Mouse (Mus musculus) ES-Bruce4 (cell line): ENCODE data around the gene Eng. TPM values are rescaled to one million over a fixed set of nuclear protein-coding genes. Genes with fewer than 3 reads are reported as not detected.
A peak's percentile ranks its signal among the peaks of the same experiment; 100 is the strongest.

Source experiments
- H3K27ac ChIP-seq: 2 replicates; pipeline ENCODE4 v1.5.1; 2012; ENCODE audit warnings: low read length, inconsistent platforms; ENCODE audit not compliant: insufficient read depth
- H3K27me3 ChIP-seq: 2 replicates; pipeline ENCODE4 v1.6.1; 2012; ENCODE audit warnings: mild to moderate bottlenecking, low read length, inconsistent platforms; ENCODE audit not compliant: control insufficient read depth, poor library complexity, insufficient read depth, severe bottlenecking
- H3K36me3 ChIP-seq: 2 replicates; pipeline ENCODE4 v1.6.1; 2012; ENCODE audit warnings: inconsistent platforms, mild to moderate bottlenecking, low read length, moderate library complexity; ENCODE audit not compliant: control insufficient read depth, poor library complexity, insufficient read depth, severe bottlenecking
- H3K4me1 ChIP-seq: one replicate; pipeline ENCODE4 v1.8.1; 2011; ENCODE audit warnings: low read length; ENCODE audit not compliant: control insufficient read depth, insufficient read depth
- H3K4me3 ChIP-seq: 2 replicates; pipeline ENCODE4 v1.5.1; 2011; ENCODE audit warnings: low read depth, mild to moderate bottlenecking, low read length
- H3K9ac ChIP-seq: 2 replicates; pipeline ENCODE4 v1.6.1; 2012; ENCODE audit warnings: low read depth, mild to moderate bottlenecking, inconsistent platforms; ENCODE audit not compliant: poor library complexity, severe bottlenecking
- H3K9me3 ChIP-seq: replicated peaks from 2 replicates; pipeline ENCODE4 v1.6.1; 2012; ENCODE audit warnings: mild to moderate bottlenecking, low read length, inconsistent platforms; ENCODE audit not compliant: control insufficient read depth, poor library complexity, insufficient read depth, severe bottlenecking
- CTCF ChIP-seq: IDR thresholded peaks from one replicate; pipeline ENCODE4 v1.8.1; 2011; ENCODE audit warnings: low read depth, low read length
- EP300 ChIP-seq: IDR thresholded peaks from 2 replicates; pipeline ENCODE4 v1.6.1; 2011; ENCODE audit warnings: low read depth, low read length; ENCODE audit not compliant: insufficient read depth
- POLR2A ChIP-seq: IDR thresholded peaks from one replicate; pipeline ENCODE4 v1.8.1; 2011; ENCODE audit warnings: low read length; ENCODE audit not compliant: insufficient read depth
- polyA plus RNA-seq: library from polyadenylated mRNA; stranded (reverse); fragments of >200 nt; gene quantifications from 2 replicates; pipeline ENCODE4 v1.2.4, GENCODE M21; 2011; ENCODE audit warnings: low read depth; ENCODE audit not compliant: missing spikeins, insufficient read depth, insufficient read length

Gene Eng
- polyA plus RNA-seq, 1 experiment: 20.0 TPM

GRCm38 (mm10) chr2:32728463-32728862 lies 82.1 kb downstream of the Eng start:
- Histone ChIP-seq H3K4me3 (peak overlapping the region; percentile 8; the same call in 1 of the 2 replicates), H3K9ac (no peak overlapping the region), H3K4me1 (peaks cover 2% of the 10 kb centered on the region), H3K9me3 (no peaks in the 10 kb centered on the region), H3K27ac (no peak overlapping the region), H3K36me3 (no peaks in the 10 kb centered on the region), H3K27me3 (no peaks in the 10 kb centered on the region)
- TF ChIP-seq POLR2A (no peak), EP300 (no peak), CTCF (no peak)

GRCm38 (mm10) chr2:32729547-32729946 lies 83.2 kb downstream of the Eng start:
- Histone ChIP-seq H3K4me1 (peaks cover 2% of the 10 kb centered on the region), H3K27me3 (no peaks in the 10 kb centered on the region), H3K9ac (no peak overlapping the region), H3K9me3 (no peaks in the 10 kb centered on the region), H3K27ac (no peak overlapping the region), H3K4me3 (no peak overlapping the region), H3K36me3 (no peaks in the 10 kb centered on the region)
- TF ChIP-seq POLR2A (no peak), EP300 (no peak), CTCF (no peak)

GRCm38 (mm10) chr2:32730854-32731253 lies 84.5 kb downstream of the Eng start:
- no peak overlapping the region for H3K9ac ChIP-seq
- H3K36me3 ChIP-seq: no peaks in the 10 kb centered on the region
- no peak overlapping the region for H3K4me3 ChIP-seq
- no peaks in the 10 kb centered on the region for H3K27me3 ChIP-seq
- no peaks in the 10 kb centered on the region for H3K9me3 ChIP-seq
- TF ChIP-seq CTCF (no peak), EP300 (no peak), POLR2A (no peak)
- H3K27ac ChIP-seq: no peak overlapping the region
- H3K4me1 ChIP-seq: peaks cover 2% of the 10 kb centered on the region

GRCm38 (mm10) chr2:32731911-32732310 lies 85.5 kb downstream of the Eng start:
- H3K4me3 ChIP-seq: no peak overlapping the region

More at GRCm38 (mm10) chr2:32731911-32732310, 85.5 kb downstream of the Eng start:
- Histone ChIP-seq H3K9me3 (no peaks in the 10 kb centered on the region), H3K4me1 (peaks cover 2% of the 10 kb centered on the region), H3K9ac (no peak overlapping the region), H3K27ac (no peak overlapping the region), H3K27me3 (no peaks in the 10 kb centered on the region), H3K36me3 (no peaks in the 10 kb centered on the region)
- TF ChIP-seq EP300 (no peak), CTCF (no peak), POLR2A (no peak)

Other genes starting within 250 kb of the Eng start
- gene Naif1, start 196.1 kb upstream of the Eng start, polyA plus RNA-seq: 3.0 and 3.6 TPM in 2 replicates
- gene Slc25a25, start 195.2 kb upstream of the Eng start, polyA plus RNA-seq: 12.8 and 16.5 TPM in 2 replicates
- gene Fam102a, start 111.3 kb upstream of the Eng start, polyA plus RNA-seq: 12.2 and 16.5 TPM in 2 replicates
- gene Dpm2, start 75.7 kb upstream of the Eng start, polyA plus RNA-seq: 35.1 and 41.7 TPM in 2 replicates
- 1.8 and 4.1 TPM in 2 replicates for gene Pip5kl1, start 71.8 kb upstream of the Eng start, polyA plus RNA-seq
- 0.44 TPM in 1 of 2 replicates, not detected in the other for gene 9430097D07Rik, start 70.9 kb upstream of the Eng start, polyA plus RNA-seq
- gene St6galnac4, start 59.5 kb upstream of the Eng start, polyA plus RNA-seq: 9.4 and 9.7 TPM in 2 replicates
- gene St6galnac6, start 46.9 kb upstream of the Eng start, polyA plus RNA-seq: 22.5 and 24.2 TPM in 2 replicates
- gene Ak1, start 24.8 kb upstream of the Eng start, polyA plus RNA-seq: 71.8 and 74.7 TPM in 2 replicates
- gene Fpgs, start 57.5 kb downstream of the Eng start, polyA plus RNA-seq: 45.7 and 52.7 TPM in 2 replicates
- gene Cdk9, start 66.5 kb downstream of the Eng start, polyA plus RNA-seq: 109 and 115 TPM in 2 replicates
- 9.0 and 11.4 TPM in 2 replicates for gene Sh2d3c, start 74.5 kb downstream of the Eng start, polyA plus RNA-seq
- not detected in 2 replicates for gene 6330409D20Rik, start 94.4 kb downstream of the Eng start, polyA plus RNA-seq
- 77.0 and 83.7 TPM in 2 replicates for gene Tor2a, start 110.6 kb downstream of the Eng start, polyA plus RNA-seq
- gene Ttc16, start 129.0 kb downstream of the Eng start, polyA plus RNA-seq: 2.2 TPM in 2 replicates
- 9.9 and 11.6 TPM in 2 replicates for gene Ptrh1, start 129.2 kb downstream of the Eng start, polyA plus RNA-seq
- not detected in 2 replicates for gene Cfap157, start 137.8 kb downstream of the Eng start, polyA plus RNA-seq
- 21.1 and 22.0 TPM in 2 replicates for gene Stxbp1, start 200.7 kb downstream of the Eng start, polyA plus RNA-seq
- gene Fam129b, start 229.5 kb downstream of the Eng start, polyA plus RNA-seq: 65.5 and 71.6 TPM in 2 replicates